Comparison of ENCODE assay signal across 9 mouse cellular contexts in the genomic region with DNA sequence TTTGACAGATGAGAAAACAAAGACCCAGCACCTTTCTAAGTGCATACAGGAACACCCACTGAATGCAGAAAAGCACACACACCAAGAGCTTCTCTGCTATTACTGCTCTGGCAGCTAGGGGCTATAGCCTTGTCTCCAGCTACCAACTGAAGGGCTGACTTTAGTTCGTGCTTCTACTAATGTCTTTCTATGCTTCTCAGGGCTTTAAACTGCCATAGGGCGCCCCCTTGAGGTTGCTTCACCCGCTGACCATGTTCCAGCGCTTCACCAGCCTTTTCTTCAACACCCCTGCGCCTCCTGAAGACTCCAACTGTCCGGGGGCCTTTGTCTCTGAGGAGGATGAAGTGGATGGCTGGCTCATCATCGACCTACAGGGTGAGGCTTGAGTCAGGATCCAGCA. TPM values are rescaled to one million over a fixed set of nuclear protein-coding genes. Genes with fewer than 3 reads are reported as not detected.
DNase-seq lines count a peak whose midpoint lies in the region; ATAC-seq and TF ChIP-seq lines count a peak whose summit lies in the region.
"Had no signal": no experiment of that assay in that cellular context is flagged by ENCODE, and none has a peak within 500 bp of the region (broad histone marks: within the 10 kb centered on the region; RNA-seq: fewer than 3 reads in every experiment).

No protein-coding gene starts in this region.

- H3K4me1 ChIP-seq in ES-E14 (ENCODE audit: control insufficient read depth in 2 of 2, insufficient read depth in 2 of 2, low read length in 2 of 2, poor library complexity in 1 of 2): peaks cover 0 to 6% of the 10 kb centered on the region in 2 experiments; a peak in 2 of 4 replicates

- H3K4me3 ChIP-seq in ES-E14 (ENCODE audit: insufficient read depth in 1 of 2, low read depth in 1 of 2, low read length in 2 of 2, poor library complexity in 1 of 2, severe bottlenecking in 1 of 2): no peak overlapping the region

- ATAC-seq in erythroblast, adult 5-6 weeks (replicated peaks; ENCODE audit: low FRiP score, poor library complexity, severe bottlenecking): peak; percentile 42

- DNase-seq in ES-E14 (ENCODE audit: low read depth, low spot score): peak; percentile 84
- DNase-seq in adrenal gland, postnatal 4 days (ENCODE audit: low spot score in 2 of 2): peak; percentile 55 to 70
- DNase-seq in heart, postnatal 36 days: peak; percentile 81 to 86
- peak; percentile 68 to 72 for DNase-seq in layer of hippocampus, postnatal 36 days
- DNase-seq in mesoderm, embryonic 11.5 days (ENCODE audit: low read depth, low spot score): peak; percentile 82
- DNase-seq in right cerebral cortex, postnatal 36 days (ENCODE audit: low spot score in 2 of 2): peak; percentile 70 to 74
- peak; percentile 67 to 80 for DNase-seq in urinary bladder, postnatal 4 days (ENCODE audit: low spot score in 2 of 2)

- H3K9ac ChIP-seq in ES-E14 (ENCODE audit: insufficient read depth, low read depth, low read length, poor library complexity, severe bottlenecking): no peak overlapping the region

- H3K9me3 ChIP-seq in ES-E14 (ENCODE audit: control insufficient read depth, insufficient read depth, low read depth, low read length): no peaks in the 10 kb centered on the region

- in situ Hi-C loops in ES-E14 (cut with MboI; ENCODE audit: low sequenced_read_pairs in 2 of 2, unreplicated experiment in 2 of 2): no loop called here

- H3K27ac ChIP-seq in ES-E14 (ENCODE audit: insufficient read depth, low read depth, low read length, poor library complexity, severe bottlenecking): no peak overlapping the region
- H3K27ac ChIP-seq: macrophage had no signal

- intact Hi-C loops in heart, postnatal 36 days (cut with DNase I): loop anchor here (5.0 kb wide), 3 partner anchors 163 to 303 kb away; no protein-coding TSS in a partner anchor

- H3K36me3 ChIP-seq in ES-E14 (ENCODE audit: control insufficient read depth, insufficient read depth, low read length, poor library complexity, severe bottlenecking): peaks cover 4% of the 10 kb centered on the region; the same call in 1 of the 2 replicates

TF ChIP-seq in ES-E14, 5 proteins besides CTCF, POLR2A, EP300 and RAD21:
- TF ChIP-seq HCFC1 (IDR thresholded peaks at IDR 0.05; ENCODE audit: borderline replicate concordance, insufficient read depth, low read length): peak; percentile 45; the same call in 1 of the 2 replicates
- no peak for TF ChIP-seq CHD2 (IDR thresholded peaks at IDR 0.05; ENCODE audit: low read depth, low read length)
- 0 out of 2 replicates have a peak, but pooled peaks have one; percentile 17 for TF ChIP-seq ZNF384 (IDR thresholded peaks at IDR 0.05; ENCODE audit: low read depth, low read length)
- TF ChIP-seq ZC3H11A (IDR thresholded peaks at IDR 0.05; ENCODE audit: borderline replicate concordance, low read depth, low read length): peak; percentile 63; the same call in 1 of the 2 replicates

RNA-seq across cellular contexts. Expression of gene Trp53inp2, which starts 4.2 kb away (rescaled TPM):
- total RNA-seq in ES-E14 (2012; rRNA removed): 5.2 and 8.7 TPM in 2 replicates
- 100 to 1,000 TPM; 156 to 163 TPM for total RNA-seq in adrenal gland, postnatal 4 days (2021)
- 7.1 and 15.6 TPM in 2 replicates for total RNA-seq in erythroblast, adult 5-6 weeks (2015; ENCODE audit: low replicate concordance)
- total RNA-seq in erythroblast, adult 5-6 weeks (2017; ENCODE audit: low replicate concordance): 3.6 and 4.9 TPM in 2 replicates
- total RNA-seq in heart, postnatal 36 days (2021): 100 to 1,000 TPM; 468 to 507 TPM
- total RNA-seq in layer of hippocampus, postnatal 36 days (2021): 100 to 1,000 TPM; 134 to 140 TPM

RNA-seq across cellular contexts. Expression of gene Pigu, which starts 27.9 kb away (rescaled TPM):
- total RNA-seq in ES-E14 (2012; rRNA removed): 26.3 and 39.9 TPM in 2 replicates
- total RNA-seq in adrenal gland, postnatal 4 days (2021): 10 to 100 TPM; 34.2 to 36.4 TPM
- 9.4 and 17.6 TPM in 2 replicates for total RNA-seq in erythroblast, adult 5-6 weeks (2015; ENCODE audit: low replicate concordance)
- total RNA-seq in erythroblast, adult 5-6 weeks (2017; ENCODE audit: low replicate concordance): 5.6 TPM in 2 replicates
- 10 to 100 TPM; 26.8 to 28.7 TPM for total RNA-seq in heart, postnatal 36 days (2021)
- 10 to 100 TPM; 26.7 to 29.0 TPM for total RNA-seq in layer of hippocampus, postnatal 36 days (2021)

Comparison
In these comparisons a context has a peak if more than half of its experiments do, and no peak if none do; other contexts are left out.
1. RNA of gene Trp53inp2, which starts 4.2 kb away (total RNA-seq): 468 to 507 TPM in heart, postnatal 36 days, 156 to 163 TPM in adrenal gland, postnatal 4 days and 134 to 140 TPM in layer of hippocampus, postnatal 36 days; 3.6 to 15.6 TPM in erythroblast, adult 5-6 weeks and 5.2 to 8.7 TPM in ES-E14; every median in the first group is over 4 times any median in the second.
2. Peak in every context shown above with its lines, with median percentiles within 50 percentile points of each other: DNase-seq.